Mouse (Mus musculus) liver, adult 2 months (tissue): ENCODE measurements around the gene Myadml2.

Source experiments
- CTCF ChIP-seq: fragments of 200-500 bp; IDR thresholded peaks from 2 replicates; pipeline ENCODE4 v1.5.1; 2011; ENCODE audit warnings: low read depth, low read length, control low read depth
- POLR2A ChIP-seq: fragments of 200-500 bp; IDR thresholded peaks from 2 replicates; pipeline ENCODE4 v1.6.1; 2011; ENCODE audit warnings: low read length, control low read depth; ENCODE audit not compliant: insufficient read depth; ENCODE audit errors: extremely low read depth

- TF ChIP-seq POLR2A (no peak), CTCF (no peak)
Observed at GRCm38 (mm10) chr11:120620195-120620594, 27.8 kb downstream of the Myadml2 start.
